Mouse (Mus musculus): ENCODE measurements around the gene Xpot.

DNA sequence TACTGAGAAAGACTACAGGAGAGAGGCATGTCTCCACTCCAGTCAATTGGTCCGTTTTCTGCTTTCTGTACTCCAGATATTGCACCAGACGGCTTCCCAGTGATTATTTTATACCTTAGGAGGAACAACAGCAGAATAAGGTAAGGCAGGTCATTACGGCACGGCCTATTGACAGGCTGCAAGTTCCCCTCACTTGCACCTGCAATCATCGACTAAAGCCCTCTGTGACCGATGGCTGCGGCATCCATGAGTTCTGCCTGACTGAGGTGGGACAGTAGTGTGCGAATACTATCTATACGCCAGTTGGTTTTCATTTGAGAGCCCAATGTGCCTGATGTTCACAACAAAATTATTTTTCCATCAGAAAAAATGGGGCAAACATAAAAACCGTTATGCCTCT, 58.1 kb downstream of the Xpot start:
- TF ChIP-seq CTCF (IDR thresholded peaks at IDR 0.05; ENCODE audit: extremely low read depth, insufficient read depth, insufficient read length, insufficient replicate concordance) (no peak), POLR2A (IDR thresholded peaks at IDR 0.05; ENCODE audit: low read depth, low read length) (no peak)
